Mouse (Mus musculus) right cerebral cortex, adult 18-20 months (tissue): ENCODE data around the gene Tmem29.
"Not testable (repeated sequence)": the region's sequence is repeated elsewhere in the genome, so short reads cannot be mapped to it uniquely, and the experiment has no call there.

Experiments
- DNase-seq: peaks from one replicate; pipeline ENCODE4 v3.0.0; 2022; ENCODE audit warnings: mixed read lengths

Gene Tmem29

DNA sequence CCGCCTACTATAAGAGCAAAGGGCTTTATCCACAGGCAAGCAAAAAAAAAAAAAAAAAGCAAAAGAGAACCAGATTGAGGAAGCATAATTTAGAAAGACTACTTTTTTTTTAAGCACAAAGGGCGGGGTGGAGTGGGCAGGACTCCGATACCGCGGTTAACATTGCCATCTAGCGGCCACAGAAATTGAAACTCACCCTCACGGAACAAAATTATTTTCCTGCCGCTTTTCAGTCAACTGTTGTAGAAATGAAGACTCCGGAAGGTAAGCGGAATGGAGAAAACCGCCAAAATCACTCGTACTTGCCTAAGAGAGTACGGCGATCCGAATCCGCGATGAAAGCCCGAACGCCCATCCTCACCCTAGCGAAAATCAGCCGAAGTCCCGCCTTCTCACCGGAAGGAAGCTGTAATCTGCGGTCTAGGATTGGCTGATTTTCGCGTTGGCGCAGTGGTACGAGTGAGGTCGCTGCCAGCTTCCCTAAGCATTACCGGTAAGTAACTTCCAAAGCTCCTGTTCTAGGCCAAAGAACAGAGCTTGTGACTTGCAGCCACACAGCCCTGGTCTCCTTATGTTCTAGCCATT, at the start of gene Tmem29:
Gene Tmem29 (minus strand): TSS at position 389 of the 585 bp plus-strand sequence.
- DNase-seq = peak; percentile 87

DNA sequence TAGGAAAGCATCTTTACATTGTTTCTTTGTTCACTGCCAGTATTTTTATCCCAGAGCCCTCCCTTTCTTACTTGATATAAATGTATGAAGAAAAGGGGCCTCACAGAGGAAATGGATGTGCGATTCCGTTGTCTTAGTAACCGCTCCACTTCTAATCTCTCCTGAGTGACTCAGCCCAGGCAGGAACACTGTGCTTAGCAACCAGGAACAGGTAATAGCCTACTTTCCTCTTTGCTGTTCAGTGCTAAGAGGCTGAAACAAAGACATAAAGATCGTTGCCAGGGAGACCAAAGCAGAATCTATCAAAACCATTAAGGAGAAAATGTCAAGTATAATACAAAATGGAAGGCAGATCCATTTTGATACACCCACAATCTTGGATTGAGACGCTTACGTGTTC, 49.7 kb upstream of the Tmem29 start:
- peak; percentile 36 for DNase-seq

- DNase-seq = not testable (repeated sequence)
These were observed 28.9 kb upstream of the Tmem29 start for GRCm38 (mm10) chrX:150487811-150488210.

GRCm38 (mm10) chrX:150486314-150487030, 27.5 kb upstream of the Tmem29 start:
- DNase-seq = not testable (repeated sequence)

GRCm38 (mm10) chrX:150477854-150478780, 19.2 kb upstream of the Tmem29 start:
- peak; percentile 83 for DNase-seq

- no peak for DNase-seq
These were observed 12.5 kb upstream of the Tmem29 start for GRCm38 (mm10) chrX:150471416-150471815.

DNA sequence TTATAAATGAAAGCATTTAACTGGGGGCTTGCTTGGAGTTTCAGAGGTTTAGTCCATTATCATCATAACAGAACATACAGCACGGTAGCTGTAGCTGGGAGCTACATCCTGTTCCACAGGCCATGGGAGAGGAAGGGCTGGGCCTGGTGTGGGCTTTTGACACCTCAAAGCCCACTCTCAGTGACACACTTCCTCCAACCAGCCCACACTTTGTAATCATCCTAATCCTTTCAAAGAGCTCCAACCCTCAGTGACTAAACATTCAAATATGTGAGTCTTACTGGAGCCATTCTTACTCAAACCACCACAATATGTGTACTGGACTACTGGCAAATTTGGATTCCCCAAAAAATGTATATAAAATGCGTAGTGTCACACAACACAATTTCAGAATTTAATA, 9.3 kb upstream of the Tmem29 start:
- no peak for DNase-seq

GRCm38 (mm10) chrX:150466817-150467216, 7.9 kb upstream of the Tmem29 start:
- not testable (repeated sequence) for DNase-seq

- DNase-seq = no peak
These were observed 1.2 kb upstream of the Tmem29 start for GRCm38 (mm10) chrX:150460143-150460542.

DNA sequence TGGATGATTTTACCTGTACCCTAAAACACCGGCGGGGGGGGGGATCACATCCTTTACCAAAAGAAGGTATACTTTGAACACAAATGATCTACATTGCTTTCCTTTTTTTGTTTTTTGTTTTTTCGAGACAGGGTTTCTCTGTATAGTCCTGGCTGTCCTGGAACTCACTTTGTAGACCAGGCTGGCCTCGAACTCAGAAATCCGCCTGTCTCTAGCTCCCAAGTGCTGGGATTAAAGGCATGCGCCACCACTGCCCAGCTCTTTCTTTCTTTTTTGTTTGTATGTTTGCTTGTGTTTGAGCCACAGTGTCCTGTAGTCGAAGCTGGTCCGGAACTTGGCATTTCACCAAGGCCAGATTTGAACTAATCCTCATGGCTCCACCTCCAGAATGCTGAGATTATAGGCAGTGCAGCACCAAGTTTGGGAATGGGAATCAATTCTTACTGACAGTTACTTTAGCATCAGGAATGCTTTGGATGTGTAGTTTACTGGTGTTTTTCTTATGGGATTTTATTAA, 515 bp upstream of the Tmem29 start:
- no peak for DNase-seq

DNA sequence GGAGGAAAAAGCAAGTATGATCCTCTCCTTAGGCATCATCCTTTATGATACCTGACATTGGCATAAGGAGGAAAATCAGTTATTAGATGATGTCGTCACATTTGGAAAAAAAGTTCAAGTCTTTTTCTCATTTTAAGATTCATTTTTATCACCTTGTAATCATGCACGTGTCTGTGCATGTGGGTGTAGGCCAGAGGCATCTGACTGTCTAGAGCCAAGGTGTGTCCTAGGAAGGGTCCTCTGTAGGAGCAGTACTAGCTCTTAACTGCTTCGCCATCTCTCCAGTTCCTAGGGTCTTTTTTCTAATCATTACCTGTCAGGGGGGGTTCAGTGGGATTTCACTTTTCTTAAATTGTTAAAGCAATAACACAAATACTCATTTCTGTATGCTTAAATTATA, 818 bp downstream of the Tmem29 start:
- DNase-seq = no peak

- peak; percentile 86 for DNase-seq
These were observed 18.2 kb downstream of the Tmem29 start for GRCm38 (mm10) chrX:150440505-150441338.

GRCm38 (mm10) chrX:150436373-150436772, 22.6 kb downstream of the Tmem29 start:
- no peak for DNase-seq

DNA sequence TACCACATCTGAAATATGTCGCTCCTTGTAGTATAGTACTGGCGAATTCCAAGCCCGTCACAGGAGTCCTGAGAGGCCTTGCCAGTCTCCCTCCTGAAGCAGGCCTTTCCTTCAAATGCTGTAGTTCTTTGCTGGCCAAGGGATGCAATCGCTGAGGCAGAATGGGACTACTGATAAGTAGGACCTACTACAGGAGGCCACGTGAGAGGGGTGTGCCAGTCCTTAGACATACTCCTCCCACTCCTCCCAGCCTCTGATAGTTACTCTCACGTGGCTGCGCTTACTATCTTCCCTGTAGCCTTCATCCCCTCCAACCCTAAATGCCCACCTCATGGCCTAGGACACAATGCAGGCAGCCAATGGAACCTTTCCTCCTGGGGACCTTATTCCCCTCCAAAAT, 23.6 kb downstream of the Tmem29 start:
- no peak for DNase-seq

GRCm38 (mm10) chrX:150413505-150413904, 45.4 kb downstream of the Tmem29 start:
- DNase-seq = no peak
